Mouse (Mus musculus): Measurements from ENCODE around the gene Riox2. TPM values are rescaled to one million over a fixed set of nuclear protein-coding genes. Genes with fewer than 3 reads are reported as not detected.

Riox2 gene
- total RNA-seq, 1 experiment, result 34.6 TPM

GRCm38 (mm10) chr16:59540944-59541343, 69.4 kb downstream of the Riox2 start:
- Histone ChIP-seq H3K9ac (ENCODE audit: insufficient read depth, low read depth, low read length, poor library complexity, severe bottlenecking) (no peak overlapping the region), H3K9me3 (ENCODE audit: control insufficient read depth, insufficient read depth, low read depth, low read length) (no peaks in the 10 kb centered on the region), H3K4me1 (ENCODE audit: control insufficient read depth in 2 of 2, insufficient read depth in 2 of 2, low read length in 2 of 2, poor library complexity in 1 of 2) (peaks cover 6 to 9% of the 10 kb centered on the region in 2 experiments), H3K4me3 (ENCODE audit: insufficient read depth in 1 of 2, low read depth in 1 of 2, low read length in 2 of 2, poor library complexity in 1 of 2, severe bottlenecking in 1 of 2) (no peak overlapping the region), H3K36me3 (ENCODE audit: control insufficient read depth, insufficient read depth, low read length, poor library complexity, severe bottlenecking) (no peaks in the 10 kb centered on the region), H3K27ac (ENCODE audit: insufficient read depth, low read depth, low read length, poor library complexity, severe bottlenecking) (no peak overlapping the region)
- no peak for DNase-seq (ENCODE audit: low read depth, low spot score)
- TF ChIP-seq CHD2 (IDR thresholded peaks at IDR 0.05; ENCODE audit: low read depth, low read length) (no peak), MAFK (IDR thresholded peaks at IDR 0.05; ENCODE audit: insufficient read depth, low read depth, low read length) (no peak), HCFC1 (IDR thresholded peaks at IDR 0.05; ENCODE audit: borderline replicate concordance, insufficient read depth, low read length) (no peak), ZC3H11A (IDR thresholded peaks at IDR 0.05; ENCODE audit: borderline replicate concordance, low read depth, low read length) (no peak), ZNF384 (IDR thresholded peaks at IDR 0.05; ENCODE audit: low read depth, low read length) (no peak)
- in situ Hi-C loops (cut with MboI; ENCODE audit: low sequenced_read_pairs in 2 of 2, unreplicated experiment in 2 of 2), result no loop called here

- DNase-seq (ENCODE audit: low read depth, low spot score), result no peak
- peaks cover 6 to 9% of the 10 kb centered on the region in 2 experiments for H3K4me1 ChIP-seq (ENCODE audit: control insufficient read depth in 2 of 2, insufficient read depth in 2 of 2, low read length in 2 of 2, poor library complexity in 1 of 2)
- H3K4me3 ChIP-seq (ENCODE audit: insufficient read depth in 1 of 2, low read depth in 1 of 2, low read length in 2 of 2, poor library complexity in 1 of 2, severe bottlenecking in 1 of 2), result no peak overlapping the region
- H3K36me3 ChIP-seq (ENCODE audit: control insufficient read depth, insufficient read depth, low read length, poor library complexity, severe bottlenecking), result no peaks in the 10 kb centered on the region
- TF ChIP-seq HCFC1 (IDR thresholded peaks at IDR 0.05; ENCODE audit: borderline replicate concordance, insufficient read depth, low read length) (no peak), ZC3H11A (IDR thresholded peaks at IDR 0.05; ENCODE audit: borderline replicate concordance, low read depth, low read length) (no peak), CHD2 (IDR thresholded peaks at IDR 0.05; ENCODE audit: low read depth, low read length) (no peak), ZNF384 (IDR thresholded peaks at IDR 0.05; ENCODE audit: low read depth, low read length) (no peak), MAFK (IDR thresholded peaks at IDR 0.05; ENCODE audit: insufficient read depth, low read depth, low read length) (no peak)
- in situ Hi-C loops (cut with MboI; ENCODE audit: low sequenced_read_pairs in 2 of 2, unreplicated experiment in 2 of 2), result no loop called here
- H3K9me3 ChIP-seq (ENCODE audit: control insufficient read depth, insufficient read depth, low read depth, low read length), result no peaks in the 10 kb centered on the region
- no peak overlapping the region for H3K27ac ChIP-seq (ENCODE audit: insufficient read depth, low read depth, low read length, poor library complexity, severe bottlenecking)
- H3K9ac ChIP-seq (ENCODE audit: insufficient read depth, low read depth, low read length, poor library complexity, severe bottlenecking), result no peak overlapping the region
Observed at GRCm38 (mm10) chr16:59541382-59541781, 69.8 kb downstream of the Riox2 start.

Other genes with a start within 250 kb of the Riox2 start
- not detected in 2 replicates for gene Olfr201, start 199.1 kb upstream of the Riox2 start, total RNA-seq (2012; rRNA removed)
- not detected in 2 replicates for gene Olfr202, start 185.0 kb upstream of the Riox2 start, total RNA-seq (2012; rRNA removed)
- not detected in 2 replicates for gene Olfr203, start 172.9 kb upstream of the Riox2 start, total RNA-seq (2012; rRNA removed)
- gene Olfr204, start 153.5 kb upstream of the Riox2 start, total RNA-seq (2012; rRNA removed), result not detected in 2 replicates
- not detected in 2 replicates for gene Olfr205, start 140.6 kb upstream of the Riox2 start, total RNA-seq (2012; rRNA removed)
- not detected in 2 replicates for gene Olfr206, start 122.5 kb upstream of the Riox2 start, total RNA-seq (2012; rRNA removed)
- gene Olfr209, start 107.8 kb upstream of the Riox2 start, total RNA-seq (2012; rRNA removed), result not detected in 2 replicates
- gene Gabrr3, start 64.4 kb upstream of the Riox2 start, total RNA-seq (2012; rRNA removed), result 0.04 TPM in 1 of 2 replicates, not detected in the other
- gene Crybg3, start 129.2 kb downstream of the Riox2 start, total RNA-seq (2012; rRNA removed), result 10.2 and 12.1 TPM in 2 replicates
- gene Arl6, start 167.6 kb downstream of the Riox2 start, total RNA-seq (2012; rRNA removed), result 9.1 and 13.6 TPM in 2 replicates

All from ES-E14 (cell line).